Mouse (Mus musculus) limb, embryonic 11.5 days (tissue): ENCODE measurements around the gene Hps4. TPM values are rescaled to one million over a fixed set of nuclear protein-coding genes. Genes with fewer than 3 reads are reported as not detected.
A peak's percentile ranks its signal among the peaks of the same experiment; 100 is the strongest.

ENCODE experiments used
- ATAC-seq: fragments of 200-750 bp; cut with Nextera tagmentation; 2 replicates; pipeline ENCODE4 v1.8.0; 2017; ENCODE audit warnings: low read depth; ENCODE audit not compliant: insufficient number of reproducible peaks, low FRiP score, low TSS enrichment
- DNase-seq: peaks from one replicate; pipeline ENCODE4 v3.0.0-alpha.2; 2015; ENCODE audit warnings: low spot score
- H3K27ac ChIP-seq: fragments of 300-500 bp; sonication (generic); replicated peaks from 2 replicates; pipeline ENCODE4 v1.5.1; 2014; ENCODE audit warnings: low read depth, mild to moderate bottlenecking, low read length
- H3K27me3 ChIP-seq: fragments of 300-500 bp; sonication (generic); 2 replicates; pipeline ENCODE4 v1.6.1; 2014; ENCODE audit warnings: mild to moderate bottlenecking, low read length, mixed read lengths; ENCODE audit not compliant: control insufficient read depth, insufficient read depth
- H3K36me3 ChIP-seq: fragments of 300-500 bp; sonication (generic); 2 replicates; pipeline ENCODE4 v1.6.1; 2014; ENCODE audit warnings: mild to moderate bottlenecking, low read length, moderate library complexity, mixed read lengths; ENCODE audit not compliant: control insufficient read depth, insufficient read depth
- H3K4me1 ChIP-seq: fragments of 300-500 bp; sonication (generic); 2 replicates; pipeline ENCODE4 v1.6.1; 2014; ENCODE audit warnings: low read length, mixed read lengths; ENCODE audit not compliant: control insufficient read depth, insufficient read depth
- H3K4me2 ChIP-seq: fragments of 300-500 bp; sonication (generic); 2 replicates; pipeline ENCODE4 v1.6.1; 2014; ENCODE audit warnings: low read depth, mild to moderate bottlenecking, moderate library complexity; ENCODE audit not compliant: severe bottlenecking
- H3K4me3 ChIP-seq: fragments of 300-500 bp; sonication (generic); 2 replicates; pipeline ENCODE4 v1.5.1; 2014; ENCODE audit warnings: low read depth, low read length
- H3K9ac ChIP-seq: fragments of 300-500 bp; sonication (generic); 2 replicates; pipeline ENCODE4 v1.6.1; 2014; ENCODE audit warnings: mild to moderate bottlenecking, low read length
- H3K9me3 ChIP-seq: fragments of 300-500 bp; sonication (generic); 2 replicates; pipeline ENCODE4 v1.6.1; 2016; ENCODE audit warnings: low read length; ENCODE audit not compliant: control insufficient read depth
- WGBS: fragments of 180-500 bp; shearing (Covaris S2); extraction: QIAGEN DNeasy Blood & Tissue Kit; methylation state at CpG from one replicate; pipeline ENCODE4 v1.1.7; 2014; 5-methylcytosine and 5-hydroxymethylcytosine counted together
- polyA plus RNA-seq: library from polyadenylated mRNA; unstranded; fragments of >200 nt; fragmentation: Nextera tagmentation; extraction: Ambion mirVana; gene quantifications from 2 replicates; pipeline ENCODE4 v1.2.1, GENCODE M21; 2014

Gene Hps4
- polyA plus RNA-seq, 1 experiment from 2014 or later: 38.4 TPM

- no peaks in the 10 kb centered on the region for H3K27me3 ChIP-seq
- DNase-seq: no peak
- no peak overlapping the region for H3K4me2 ChIP-seq
- H3K36me3 ChIP-seq: peaks cover 29% of the 10 kb centered on the region
- WGBS: 92% methylated on average over 15 of the region's 15 CpGs
- no peak overlapping the region for H3K4me3 ChIP-seq
- ATAC-seq: no peak
- H3K27ac ChIP-seq: no peak overlapping the region
- peaks cover 10% of the 10 kb centered on the region for H3K4me1 ChIP-seq
- no peaks in the 10 kb centered on the region for H3K9me3 ChIP-seq
- H3K9ac ChIP-seq: no peak overlapping the region
Measured at GRCm38 (mm10) chr5:112327854-112328253, 15.0 kb upstream of the Hps4 start.

- Histone ChIP-seq H3K9ac (no peak overlapping the region), H3K27ac (no peak overlapping the region), H3K9me3 (no peaks in the 10 kb centered on the region), H3K4me1 (peaks cover 10% of the 10 kb centered on the region), H3K36me3 (peaks cover 44% of the 10 kb centered on the region), H3K27me3 (no peaks in the 10 kb centered on the region), H3K4me2 (no peak overlapping the region), H3K4me3 (no peak overlapping the region)
- 91% methylated on average over 14 of the region's 14 CpGs for WGBS
- ATAC-seq: no peak
- DNase-seq: no peak
Measured at GRCm38 (mm10) chr5:112329805-112330564, 12.9 kb upstream of the Hps4 start.

- Histone ChIP-seq H3K36me3 (peaks cover 59% of the 10 kb centered on the region), H3K4me2 (no peak overlapping the region), H3K4me3 (no peak overlapping the region), H3K9me3 (no peaks in the 10 kb centered on the region), H3K9ac (no peak overlapping the region), H3K4me1 (no peaks in the 10 kb centered on the region), H3K27me3 (no peaks in the 10 kb centered on the region), H3K27ac (no peak overlapping the region)
- WGBS: 33% methylated on average over 2 of the region's 2 CpGs
- DNase-seq: peak; percentile 69
- ATAC-seq: no peak
Measured at GRCm38 (mm10) chr5:112335473-112335872, 7.4 kb upstream of the Hps4 start.

GRCm38 (mm10) chr5:112337004-112337403 lies 5.9 kb upstream of the Hps4 start:
- Histone ChIP-seq H3K27ac (no peak overlapping the region), H3K4me2 (no peak overlapping the region), H3K9ac (no peak overlapping the region), H3K9me3 (no peaks in the 10 kb centered on the region), H3K36me3 (peaks cover 45% of the 10 kb centered on the region), H3K4me3 (no peak overlapping the region), H3K4me1 (peaks cover 2% of the 10 kb centered on the region; the same call in 1 of the 2 replicates), H3K27me3 (no peaks in the 10 kb centered on the region)
- DNase-seq (no peak), ATAC-seq (no peak)
- 94% methylated on average over 22 of the region's 22 CpGs for WGBS

- Histone ChIP-seq H3K4me2 (no peak overlapping the region), H3K36me3 (peaks cover 27% of the 10 kb centered on the region), H3K9me3 (no peaks in the 10 kb centered on the region), H3K9ac (no peak overlapping the region), H3K27me3 (no peaks in the 10 kb centered on the region), H3K27ac (no peak overlapping the region), H3K4me3 (no peak overlapping the region), H3K4me1 (peaks cover 7% of the 10 kb centered on the region; the same call in 1 of the 2 replicates)
- no peak for ATAC-seq
- WGBS: 74% methylated on average over 7 of the region's 7 CpGs
- DNase-seq: no peak
Measured at GRCm38 (mm10) chr5:112339215-112339614, 3.7 kb upstream of the Hps4 start.

GRCm38 (mm10) chr5:112343205-112343595 lies 317 bp downstream of the Hps4 start:
- no peak for DNase-seq
- H3K9ac ChIP-seq: peak overlapping the region; percentile 78
- under 1% methylated on average over 22 of the region's 24 CpGs for WGBS
- no peak overlapping the region for H3K27ac ChIP-seq
- H3K4me2 ChIP-seq: peak overlapping the region; percentile 77
- no peaks in the 10 kb centered on the region for H3K27me3 ChIP-seq
- ATAC-seq: peak; percentile 67
- peak overlapping the region; percentile 89 for H3K4me3 ChIP-seq
- no peaks in the 10 kb centered on the region for H3K9me3 ChIP-seq
- H3K36me3 ChIP-seq: peaks cover 5% of the 10 kb centered on the region
- H3K4me1 ChIP-seq: peaks cover 7% of the 10 kb centered on the region; the same call in 1 of the 2 replicates

GRCm38 (mm10) chr5:112344092-112344960 lies 1.4 kb downstream of the Hps4 start:
- no peak for ATAC-seq
- H3K4me1 ChIP-seq: peaks cover 7% of the 10 kb centered on the region; the same call in 1 of the 2 replicates
- DNase-seq: no peak
- H3K4me2 ChIP-seq: no peak overlapping the region; the same call in 1 of the 2 replicates
- H3K27me3 ChIP-seq: no peaks in the 10 kb centered on the region
- no peak overlapping the region for H3K27ac ChIP-seq
- no peaks in the 10 kb centered on the region for H3K9me3 ChIP-seq
- H3K4me3 ChIP-seq: no peak overlapping the region
- no peak overlapping the region for H3K9ac ChIP-seq
- WGBS: 82% methylated on average over 6 of the region's 6 CpGs
- peaks cover 1% of the 10 kb centered on the region; the same call in 1 of the 2 replicates for H3K36me3 ChIP-seq

- Histone ChIP-seq H3K9ac (no peak overlapping the region), H3K27me3 (no peaks in the 10 kb centered on the region), H3K4me1 (peaks cover 7% of the 10 kb centered on the region; the same call in 1 of the 2 replicates), H3K4me2 (no peak overlapping the region), H3K27ac (no peak overlapping the region), H3K9me3 (no peaks in the 10 kb centered on the region), H3K36me3 (peaks cover 5% of the 10 kb centered on the region), H3K4me3 (no peak overlapping the region)
- no peak for ATAC-seq
- DNase-seq: no peak
- 89% methylated on average over 16 of the region's 16 CpGs for WGBS
Measured at GRCm38 (mm10) chr5:112346211-112346965, 3.5 kb downstream of the Hps4 start.
